Mouse (Mus musculus) cerebellum, adult 2 months (tissue): Measurements from ENCODE around the gene Pgs1.

Experiments
- CTCF ChIP-seq: fragments of 200-500 bp; IDR thresholded peaks from 2 replicates; pipeline ENCODE4 v1.5.1; 2011; ENCODE audit warnings: low read depth, mild to moderate bottlenecking, control low read depth, low read length, moderate library complexity, borderline replicate concordance; ENCODE audit not compliant: insufficient read depth
- POLR2A ChIP-seq: fragments of 200-500 bp; IDR thresholded peaks from 2 replicates; pipeline ENCODE4 v1.6.1; 2011; ENCODE audit warnings: low read length, control low read depth, borderline replicate concordance; ENCODE audit not compliant: insufficient read depth

- TF ChIP-seq CTCF (no peak), POLR2A (no peak)
These were observed 2.3 kb upstream of the Pgs1 start for GRCm38 (mm10) chr11:117983770-117984169.
